Mouse (Mus musculus): ENCODE measurements around the gene Mefv. TPM values are rescaled to one million over a fixed set of nuclear protein-coding genes. Genes with fewer than 3 reads are reported as not detected.
"Not testable (repeated sequence)": the region's sequence is repeated elsewhere in the genome, so short reads cannot be mapped to it uniquely, and the experiment has no call there.

The Mefv gene
- polyA plus RNA-seq, 1 experiment from 2014 or later: not detected

DNA sequence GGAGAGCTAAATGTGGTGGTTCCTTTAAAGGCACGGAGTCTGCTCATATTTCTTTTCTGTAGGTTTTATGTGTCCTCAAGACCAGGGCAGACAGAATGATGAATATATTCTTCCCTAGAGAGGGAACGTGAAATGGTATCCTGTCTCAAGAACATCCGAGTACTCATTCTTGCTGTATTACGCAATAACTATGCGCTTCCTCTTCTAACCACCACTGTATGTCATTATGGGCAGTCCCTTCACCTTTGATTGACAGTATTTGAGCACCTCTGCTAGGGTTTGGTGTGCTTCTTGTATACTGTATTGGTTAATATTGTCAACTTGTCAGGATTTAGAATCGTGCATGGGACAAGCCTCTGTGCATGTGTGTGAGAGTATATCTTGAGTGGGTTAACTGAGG, 11.2 kb downstream of the Mefv start:
- Histone ChIP-seq H3K9ac (replicated peaks) (no peak overlapping the region), H3K4me1 (replicated peaks) (no peaks in the 10 kb centered on the region), H3K9me3 (0 out of 2 replicates have a peak, but pooled peaks cover 5% of the 10 kb centered on the region), H3K27ac (no peak overlapping the region), H3K4me3 (replicated peaks) (no peak overlapping the region), H3K27me3 (no peaks in the 10 kb centered on the region), H3K4me2 (no peak overlapping the region), H3K36me3 (no peaks in the 10 kb centered on the region)
- no peak for ATAC-seq (ENCODE audit: insufficient number of reproducible peaks, insufficient read depth, low FRiP score, low TSS enrichment, low read depth)
- 90% methylated on average over 6 of the region's 6 CpGs for WGBS

DNA sequence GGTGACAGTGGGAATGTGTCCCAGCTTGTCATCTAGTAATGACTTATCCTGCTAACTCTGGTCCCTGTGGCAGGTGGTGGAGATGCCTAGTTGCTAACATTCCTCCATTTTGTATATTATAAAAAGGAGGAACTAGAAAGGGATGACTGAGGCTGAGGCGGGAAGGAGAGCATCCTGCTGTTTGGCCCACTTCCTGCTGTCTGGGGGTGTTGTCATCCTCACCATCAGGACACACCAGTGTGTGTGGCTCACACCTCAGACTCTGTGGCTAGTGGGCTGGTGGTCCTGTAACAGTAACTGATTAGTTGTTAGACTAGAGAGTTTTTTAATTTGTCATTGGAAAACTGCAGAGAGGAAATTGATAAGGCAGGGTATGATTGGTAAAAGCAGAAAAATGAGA, 17.0 kb downstream of the Mefv start:
- WGBS: 67% methylated on average over 1 of the region's 1 CpGs
- no peak overlapping the region for H3K27ac ChIP-seq

DNA sequence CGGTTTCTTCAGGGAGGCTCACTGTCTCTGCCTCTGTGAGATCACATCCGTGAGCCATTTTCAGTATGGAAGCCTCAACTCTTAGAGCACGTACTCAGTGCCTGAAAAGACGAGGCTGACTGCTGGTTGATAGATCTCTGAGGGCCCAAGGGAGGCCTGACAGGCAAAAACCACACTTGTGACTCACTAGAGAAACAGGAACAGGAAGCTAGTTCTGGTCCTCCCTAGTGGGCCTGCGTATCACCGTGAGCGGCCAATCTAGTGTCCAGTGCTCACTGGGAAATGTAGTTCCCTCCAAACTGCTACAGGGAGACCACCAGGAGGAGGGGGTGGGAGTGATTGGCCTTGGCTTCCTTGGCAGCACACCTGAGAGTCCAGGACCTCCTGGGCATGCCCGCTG, 18.6 kb downstream of the Mefv start:
- no peak overlapping the region for H3K27ac ChIP-seq
- H3K4me2 ChIP-seq: no peak overlapping the region
- H3K4me1 ChIP-seq (replicated peaks): no peaks in the 10 kb centered on the region
- no peak overlapping the region for H3K9ac ChIP-seq (replicated peaks)
- ATAC-seq (ENCODE audit: insufficient number of reproducible peaks, insufficient read depth, low FRiP score, low TSS enrichment, low read depth): no peak
- H3K9me3 ChIP-seq: no peaks in the 10 kb centered on the region
- H3K4me3 ChIP-seq (replicated peaks): no peak overlapping the region
- H3K27me3 ChIP-seq: no peaks in the 10 kb centered on the region
- H3K36me3 ChIP-seq: no peaks in the 10 kb centered on the region
- WGBS: 87% methylated on average over 8 of the region's 8 CpGs

More for the DNA sequence above, 17.0 kb downstream of the Mefv start:
- H3K4me3 ChIP-seq (replicated peaks): no peak overlapping the region
- no peaks in the 10 kb centered on the region for H3K36me3 ChIP-seq
- H3K4me1 ChIP-seq (replicated peaks): no peaks in the 10 kb centered on the region
- H3K4me2 ChIP-seq: no peak overlapping the region
- H3K9me3 ChIP-seq: no peaks in the 10 kb centered on the region
- H3K9ac ChIP-seq (replicated peaks): no peak overlapping the region
- no peaks in the 10 kb centered on the region for H3K27me3 ChIP-seq
- ATAC-seq (ENCODE audit: insufficient number of reproducible peaks, insufficient read depth, low FRiP score, low TSS enrichment, low read depth): no peak

DNA sequence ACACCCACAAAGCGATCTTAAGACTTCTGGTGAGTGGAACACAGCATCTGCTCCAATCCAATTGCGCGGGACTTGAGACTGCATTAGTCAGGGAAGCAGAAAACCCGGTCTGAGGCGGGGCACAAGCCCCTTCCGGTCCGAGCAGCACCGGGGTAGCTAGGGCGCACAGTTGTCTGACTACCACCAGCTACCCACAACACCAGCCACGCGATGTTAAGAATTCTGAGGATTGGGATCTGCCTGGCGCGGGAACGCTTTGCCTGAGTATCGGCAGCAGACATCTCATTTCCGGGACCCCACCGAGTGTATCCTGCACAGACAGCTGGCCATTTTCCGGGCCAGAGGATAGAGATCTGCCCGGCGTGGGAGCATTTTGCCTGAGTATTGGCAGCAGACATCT, 28.3 kb downstream of the Mefv start:
- H3K27ac ChIP-seq; H3K9ac ChIP-seq (replicated peaks); H3K36me3 ChIP-seq; H3K4me1 ChIP-seq (replicated peaks); H3K4me3 ChIP-seq (replicated peaks); H3K27me3 ChIP-seq; ATAC-seq (ENCODE audit: insufficient number of reproducible peaks, insufficient read depth, low FRiP score, low TSS enrichment, low read depth); H3K4me2 ChIP-seq; H3K9me3 ChIP-seq: not testable (repeated sequence)
- 52% methylated on average over 20 of the region's 20 CpGs for WGBS

Other genes with a start within 250 kb of the Mefv start
- not detected in 2 replicates for gene Olfr161, start 127.1 kb downstream of the Mefv start, polyA plus RNA-seq (2016; fragmentation: Nextera tagmentation; extraction: Ambion mirVana)
- 51.7 and 60.2 TPM in 2 replicates for gene Zfp263, start 26.0 kb upstream of the Mefv start, polyA plus RNA-seq (2016; fragmentation: Nextera tagmentation; extraction: Ambion mirVana)
- not detected in 2 replicates for gene Olfr15, start 112.8 kb upstream of the Mefv start, polyA plus RNA-seq (2016; fragmentation: Nextera tagmentation; extraction: Ambion mirVana)
- 1.9 TPM in 2 replicates for gene Zfp174, start 129.2 kb upstream of the Mefv start, polyA plus RNA-seq (2016; fragmentation: Nextera tagmentation; extraction: Ambion mirVana)
- 51.5 and 55.5 TPM in 2 replicates for gene Naa60, start 154.3 kb upstream of the Mefv start, polyA plus RNA-seq (2016; fragmentation: Nextera tagmentation; extraction: Ambion mirVana)
- 5.6 and 7.5 TPM in 2 replicates for gene Zfp597, start 166.5 kb upstream of the Mefv start, polyA plus RNA-seq (2016; fragmentation: Nextera tagmentation; extraction: Ambion mirVana)
- gene Gm20695, start 166.6 kb upstream of the Mefv start, polyA plus RNA-seq (2016; fragmentation: Nextera tagmentation; extraction: Ambion mirVana): 0.93 and 2.4 TPM in 2 replicates
- 8.7 and 9.3 TPM in 2 replicates for gene 1700037C18Rik, start 190.6 kb upstream of the Mefv start, polyA plus RNA-seq (2016; fragmentation: Nextera tagmentation; extraction: Ambion mirVana)
- gene Cluap1, start 190.7 kb upstream of the Mefv start, polyA plus RNA-seq (2016; fragmentation: Nextera tagmentation; extraction: Ambion mirVana): 25.7 and 30.6 TPM in 2 replicates